Mouse (Mus musculus): ENCODE results near the gene Uggt1. TPM values are rescaled to one million over a fixed set of nuclear protein-coding genes. Genes with fewer than 3 reads are reported as not detected.

The Uggt1 gene
- polyA plus RNA-seq, 1 experiment from 2014 or later: 18.4 TPM

GRCm38 (mm10) chr1:36257276-36257675 lies 12.8 kb upstream of the Uggt1 start:
- ATAC-seq (ENCODE audit: low read depth) (no peak), DNase-seq (no peak)
- Histone ChIP-seq H3K27me3 (peaks cover 22% of the 10 kb centered on the region), H3K27ac (no peak overlapping the region), H3K4me1 (replicated peaks) (peaks cover 10% of the 10 kb centered on the region), H3K4me3 (replicated peaks) (no peak overlapping the region), H3K36me3 (no peaks in the 10 kb centered on the region), H3K9ac (no peak overlapping the region), H3K4me2 (no peak overlapping the region), H3K9me3 (replicated peaks) (peaks cover 5% of the 10 kb centered on the region; the same call in 1 of the 2 replicates)
- WGBS (ENCODE audit: insufficient replicate concordance): 55% methylated on average over 8 of the region's 8 CpGs

- Histone ChIP-seq H3K9me3 (replicated peaks) (peaks cover 5% of the 10 kb centered on the region; the same call in 1 of the 2 replicates), H3K4me3 (replicated peaks) (no peak overlapping the region), H3K9ac (no peak overlapping the region), H3K4me2 (no peak overlapping the region), H3K27me3 (peaks cover 22% of the 10 kb centered on the region), H3K27ac (no peak overlapping the region), H3K36me3 (no peaks in the 10 kb centered on the region), H3K4me1 (replicated peaks) (peaks cover 10% of the 10 kb centered on the region)
- WGBS (ENCODE audit: insufficient replicate concordance): 48% methylated on average over 20 of the region's 20 CpGs
- DNase-seq (no peak), ATAC-seq (ENCODE audit: low read depth) (no peak)
Measured at GRCm38 (mm10) chr1:36255871-36256640, 11.5 kb upstream of the Uggt1 start.

GRCm38 (mm10) chr1:36254635-36255360 lies 10.3 kb upstream of the Uggt1 start:
- 25% methylated on average over 25 of the region's 25 CpGs for WGBS (ENCODE audit: insufficient replicate concordance)
- H3K4me3 ChIP-seq (replicated peaks): no peak overlapping the region

DNA sequence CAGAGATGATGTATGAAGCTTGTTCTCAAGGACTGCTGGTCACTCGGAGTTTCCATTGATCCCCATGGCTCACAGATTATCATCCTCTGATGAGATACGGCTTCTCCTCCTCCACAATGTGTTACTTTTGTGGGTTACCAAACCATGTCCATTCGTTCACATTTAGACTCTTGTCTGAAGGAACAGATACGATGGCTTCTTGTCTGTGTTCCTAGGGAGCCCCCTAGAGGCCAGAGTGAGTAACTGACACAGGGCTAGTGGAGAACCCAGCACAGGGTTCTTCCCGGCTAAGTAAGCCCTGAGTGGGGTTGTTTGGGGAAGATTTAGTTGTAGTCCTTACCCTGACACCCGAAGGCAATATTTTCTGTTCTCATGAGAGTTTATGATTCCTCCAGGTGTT lies 8.3 kb upstream of the Uggt1 start:
- H3K9me3 ChIP-seq (replicated peaks): peaks cover 5% of the 10 kb centered on the region; the same call in 1 of the 2 replicates
- H3K27ac ChIP-seq: no peak overlapping the region
- no peak overlapping the region for H3K4me3 ChIP-seq (replicated peaks)
- no peaks in the 10 kb centered on the region for H3K36me3 ChIP-seq
- ATAC-seq (ENCODE audit: low read depth) (peak; percentile 59; the same call in 1 of the 2 replicates), DNase-seq (peak; percentile 57)
- H3K27me3 ChIP-seq: peaks cover 22% of the 10 kb centered on the region
- peaks cover 10% of the 10 kb centered on the region for H3K4me1 ChIP-seq (replicated peaks)
- H3K9ac ChIP-seq: no peak overlapping the region
- H3K4me2 ChIP-seq: no peak overlapping the region
- WGBS (ENCODE audit: insufficient replicate concordance): 1% methylated on average over 6 of the region's 6 CpGs

More at GRCm38 (mm10) chr1:36254635-36255360, 10.3 kb upstream of the Uggt1 start:
- Histone ChIP-seq H3K27me3 (peaks cover 22% of the 10 kb centered on the region), H3K36me3 (no peaks in the 10 kb centered on the region), H3K9me3 (replicated peaks) (peaks cover 5% of the 10 kb centered on the region; the same call in 1 of the 2 replicates), H3K27ac (no peak overlapping the region), H3K9ac (no peak overlapping the region), H3K4me2 (peak overlapping the region; percentile 10; the same call in 1 of the 2 replicates), H3K4me1 (replicated peaks) (peaks cover 10% of the 10 kb centered on the region)
- DNase-seq (no peak), ATAC-seq (ENCODE audit: low read depth) (no peak)

DNA sequence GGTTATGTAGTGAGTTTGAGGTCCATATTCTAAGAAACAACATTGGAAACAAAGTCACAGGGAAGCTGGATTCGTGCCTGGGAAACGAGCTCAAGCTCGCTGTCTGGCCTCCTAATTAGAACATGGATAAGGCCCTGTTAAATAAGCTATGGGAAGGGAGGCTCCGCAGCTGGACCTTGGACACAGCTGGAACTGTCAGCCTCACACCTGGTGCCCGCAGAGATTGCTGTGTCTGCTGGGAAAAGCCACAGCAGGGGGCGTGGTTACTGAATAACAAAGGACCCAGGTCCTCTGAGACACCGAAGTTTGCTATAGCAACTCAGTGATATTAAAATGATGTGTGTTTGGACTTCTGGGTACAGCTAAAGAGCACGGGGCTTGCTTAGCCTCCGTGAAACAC lies 6.9 kb upstream of the Uggt1 start:
- no peak overlapping the region for H3K4me3 ChIP-seq (replicated peaks)
- H3K4me2 ChIP-seq: no peak overlapping the region
- H3K27ac ChIP-seq: no peak overlapping the region
- no peaks in the 10 kb centered on the region for H3K36me3 ChIP-seq
- no peak for ATAC-seq (ENCODE audit: low read depth)
- peaks cover 10% of the 10 kb centered on the region for H3K4me1 ChIP-seq (replicated peaks)
- 32% methylated on average over 9 of the region's 9 CpGs for WGBS (ENCODE audit: insufficient replicate concordance)
- H3K9ac ChIP-seq: no peak overlapping the region
- H3K27me3 ChIP-seq: peaks cover 22% of the 10 kb centered on the region
- no peak for DNase-seq
- peaks cover 2% of the 10 kb centered on the region; the same call in 1 of the 2 replicates for H3K9me3 ChIP-seq (replicated peaks)

DNA sequence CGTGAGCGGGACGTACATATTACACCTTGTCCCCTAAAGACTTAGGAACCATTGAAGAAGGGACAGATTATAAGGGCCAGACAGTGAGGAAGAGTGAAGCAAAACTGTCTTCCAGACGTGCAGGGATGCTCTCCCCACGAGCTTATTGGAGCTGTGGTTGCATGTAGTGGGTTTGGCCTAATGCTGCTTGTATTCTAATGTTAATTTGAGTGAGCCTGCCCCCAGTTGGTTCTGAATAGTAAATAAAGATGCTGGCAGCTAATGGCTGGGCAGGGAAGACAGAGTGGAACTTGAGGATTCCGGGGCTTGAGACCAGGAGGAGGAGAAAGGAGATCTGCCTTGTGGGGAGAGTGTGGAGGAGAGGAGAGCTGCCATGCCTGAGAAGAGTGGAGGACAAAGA lies 2.2 kb upstream of the Uggt1 start:
- WGBS (ENCODE audit: insufficient replicate concordance): 61% methylated on average over 6 of the region's 6 CpGs
- H3K4me1 ChIP-seq (replicated peaks): peaks cover 30% of the 10 kb centered on the region
- H3K4me3 ChIP-seq (replicated peaks): no peak overlapping the region
- H3K27me3 ChIP-seq: no peaks in the 10 kb centered on the region
- H3K36me3 ChIP-seq: no peaks in the 10 kb centered on the region
- no peak overlapping the region for H3K9ac ChIP-seq
- DNase-seq: no peak
- H3K4me2 ChIP-seq: no peak overlapping the region
- ATAC-seq (ENCODE audit: low read depth): no peak
- H3K27ac ChIP-seq: no peak overlapping the region
- no peaks in the 10 kb centered on the region for H3K9me3 ChIP-seq (replicated peaks)

DNA sequence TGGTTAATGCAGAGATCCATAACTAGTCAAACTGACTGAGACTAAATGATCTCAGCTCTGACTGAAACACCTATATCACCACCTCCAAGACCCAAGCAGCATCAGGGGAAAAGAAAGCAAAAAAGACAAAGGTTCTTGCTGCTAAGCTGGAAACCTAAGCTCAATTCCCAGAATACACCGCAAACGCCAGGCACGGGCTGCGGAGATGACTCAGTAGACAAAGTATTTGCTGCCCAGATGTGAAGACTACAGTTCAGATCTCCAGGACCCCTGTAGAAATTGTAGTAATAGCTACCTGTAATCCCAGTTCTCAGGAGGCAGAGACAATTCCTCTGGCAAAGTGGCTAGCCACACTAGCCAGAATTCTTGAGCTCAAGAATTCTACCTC lies 302 bp upstream of the Uggt1 start:
- ATAC-seq (ENCODE audit: low read depth) (no peak), DNase-seq (no peak)
- no peaks in the 10 kb centered on the region for H3K36me3 ChIP-seq
- H3K9me3 ChIP-seq (replicated peaks): no peaks in the 10 kb centered on the region
- peak overlapping the region; percentile 77 for H3K4me2 ChIP-seq
- peak overlapping the region; percentile 97 for H3K4me3 ChIP-seq (replicated peaks)
- no peaks in the 10 kb centered on the region for H3K27me3 ChIP-seq
- H3K9ac ChIP-seq: no peak overlapping the region
- peaks cover 35% of the 10 kb centered on the region for H3K4me1 ChIP-seq (replicated peaks)
- H3K27ac ChIP-seq: no peak overlapping the region
- WGBS (ENCODE audit: insufficient replicate concordance): 76% methylated on average over 4 of the region's 4 CpGs

- peak overlapping the region; percentile 77 for H3K4me2 ChIP-seq
- H3K4me3 ChIP-seq (replicated peaks): peak overlapping the region; percentile 97
- no peaks in the 10 kb centered on the region for H3K27me3 ChIP-seq
- H3K27ac ChIP-seq: peak overlapping the region; percentile 88
- peak overlapping the region; percentile 92 for H3K9ac ChIP-seq
- WGBS (ENCODE audit: insufficient replicate concordance): 3% methylated on average over 21 of the region's 21 CpGs
- H3K4me1 ChIP-seq (replicated peaks): peaks cover 42% of the 10 kb centered on the region
- H3K9me3 ChIP-seq (replicated peaks): no peaks in the 10 kb centered on the region
- H3K36me3 ChIP-seq: no peaks in the 10 kb centered on the region
- no peak for DNase-seq
- ATAC-seq (ENCODE audit: low read depth): no peak
Measured at GRCm38 (mm10) chr1:36243447-36244057, 968 bp downstream of the Uggt1 start.

GRCm38 (mm10) chr1:36241903-36242429 lies 2.6 kb downstream of the Uggt1 start:
- H3K4me3 ChIP-seq (replicated peaks): peak overlapping the region; percentile 97; the same call in 1 of the 2 replicates
- no peak for DNase-seq
- H3K36me3 ChIP-seq: 0 out of 2 replicates have a peak, but pooled peaks cover 2% of the 10 kb centered on the region
- H3K27ac ChIP-seq: no peak overlapping the region
- no peak overlapping the region; the same call in 1 of the 2 replicates for H3K4me2 ChIP-seq
- peaks cover 42% of the 10 kb centered on the region for H3K4me1 ChIP-seq (replicated peaks)
- no peak for ATAC-seq (ENCODE audit: low read depth)
- H3K27me3 ChIP-seq: no peaks in the 10 kb centered on the region
- H3K9me3 ChIP-seq (replicated peaks): no peaks in the 10 kb centered on the region
- WGBS (ENCODE audit: insufficient replicate concordance): 86% methylated on average over 15 of the region's 15 CpGs
- H3K9ac ChIP-seq: no peak overlapping the region

DNA sequence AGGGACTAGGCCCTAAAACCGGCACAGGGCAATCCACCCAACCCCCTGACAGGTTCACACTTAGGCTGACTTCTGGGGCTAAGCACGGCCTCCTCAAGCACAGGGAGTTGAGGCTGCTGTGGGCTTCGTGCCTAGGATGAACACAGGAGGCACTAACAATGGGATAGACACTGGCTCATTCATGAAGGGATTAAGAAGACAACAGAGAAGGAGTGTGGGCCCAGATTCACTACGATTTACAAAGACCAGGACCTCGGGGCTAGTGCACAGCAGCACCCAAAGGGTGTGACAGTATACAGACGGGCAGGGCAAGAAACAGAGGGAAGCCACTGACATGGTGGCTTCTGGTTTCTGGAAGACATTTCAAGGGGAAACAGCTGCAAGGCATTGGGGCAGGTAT lies 4.3 kb downstream of the Uggt1 start:
- no peak overlapping the region for H3K27ac ChIP-seq
- ATAC-seq (ENCODE audit: low read depth) (no peak), DNase-seq (no peak)
- H3K4me3 ChIP-seq (replicated peaks): no peak overlapping the region
- H3K9me3 ChIP-seq (replicated peaks): no peaks in the 10 kb centered on the region
- WGBS (ENCODE audit: insufficient replicate concordance): 69% methylated on average over 6 of the region's 6 CpGs
- no peak overlapping the region for H3K4me2 ChIP-seq
- H3K27me3 ChIP-seq: no peaks in the 10 kb centered on the region
- peaks cover 46% of the 10 kb centered on the region for H3K4me1 ChIP-seq (replicated peaks)
- H3K36me3 ChIP-seq: 0 out of 2 replicates have a peak, but pooled peaks cover 4% of the 10 kb centered on the region
- no peak overlapping the region for H3K9ac ChIP-seq

DNA sequence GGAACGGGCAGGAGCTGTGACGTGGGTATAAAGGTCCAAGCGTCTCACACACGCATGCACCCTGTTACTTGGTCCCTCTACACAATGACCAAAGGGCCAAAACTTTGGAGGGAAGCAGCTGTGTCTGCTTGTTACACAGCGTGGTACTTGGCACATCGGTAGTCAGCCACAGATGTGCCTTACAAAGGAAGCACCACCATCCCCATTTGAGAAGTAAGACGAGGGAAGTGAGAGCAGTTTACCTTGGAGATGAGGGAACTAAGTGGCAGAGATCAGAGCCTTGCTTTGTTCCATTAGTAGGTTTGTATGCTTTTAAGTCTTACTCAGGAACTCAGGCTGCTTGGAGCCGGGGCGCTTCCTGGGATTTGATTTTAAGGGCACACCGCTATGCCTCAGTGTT lies 5.1 kb downstream of the Uggt1 start:
- WGBS (ENCODE audit: insufficient replicate concordance): 82% methylated on average over 10 of the region's 10 CpGs
- H3K4me3 ChIP-seq (replicated peaks): no peak overlapping the region
- H3K9ac ChIP-seq: peak overlapping the region; percentile 17; the same call in 1 of the 2 replicates
- no peak for DNase-seq
- peaks cover 10% of the 10 kb centered on the region for H3K36me3 ChIP-seq
- no peaks in the 10 kb centered on the region for H3K9me3 ChIP-seq (replicated peaks)
- no peak for ATAC-seq (ENCODE audit: low read depth)
- H3K27me3 ChIP-seq: no peaks in the 10 kb centered on the region
- peaks cover 40% of the 10 kb centered on the region for H3K4me1 ChIP-seq (replicated peaks)
- no peak overlapping the region for H3K4me2 ChIP-seq
- H3K27ac ChIP-seq: no peak overlapping the region
